Mouse (Mus musculus) heart, postnatal 4 days (tissue): Measurements from ENCODE around the gene Cyp4b1. TPM values are rescaled to one million over a fixed set of nuclear protein-coding genes. Genes with fewer than 3 reads are reported as not detected.

ENCODE experiments used
- total RNA-seq, 2 experiments: library from RNA; stranded (reverse); gene quantifications; 2 replicates each; pipeline ENCODE4 v1.2.3; 2021

The Cyp4b1 gene
- total RNA-seq, 2 experiments from 2014 or later = 9.0 to 10.2 TPM

Other genes with a start within 250 kb of the Cyp4b1 start
- not detected for gene Cyp4a12b, start 236.1 kb downstream of the Cyp4b1 start, total RNA-seq
- gene Cyp4a30b, start 195.1 kb downstream of the Cyp4b1 start, total RNA-seq = not detected
- not detected for gene Cyp4a14, start 151.6 kb downstream of the Cyp4b1 start, total RNA-seq
- under 1 TPM in 1 of 2 experiments, not detected in 1; 0.12 TPM for gene Cyp4a10, start 129.5 kb downstream of the Cyp4b1 start, total RNA-seq
- gene Cyp4a31, start 84.1 kb downstream of the Cyp4b1 start, total RNA-seq = not detected
- gene Cyp4a32, start 46.8 kb downstream of the Cyp4b1 start, total RNA-seq = not detected
- gene Efcab14, start 90.0 kb upstream of the Cyp4b1 start, total RNA-seq = 10 to 100 TPM; 33.4 to 35.2 TPM
- 1 to 10 TPM in 1 of 2 experiments, under 1 TPM in 1; 0.60 to 1.2 TPM for gene Tex38, start 133.3 kb upstream of the Cyp4b1 start, total RNA-seq
- 10 to 100 TPM; 56.1 to 59.3 TPM for gene Atpaf1, start 137.1 kb upstream of the Cyp4b1 start, total RNA-seq
- 1 to 10 TPM; 6.3 to 8.1 TPM for gene Mob3c, start 180.4 kb upstream of the Cyp4b1 start, total RNA-seq
- 10 to 100 TPM; 22.1 to 23.6 TPM for gene Mknk1, start 191.5 kb upstream of the Cyp4b1 start, total RNA-seq
- not detected for gene Kncn, start 236.7 kb upstream of the Cyp4b1 start, total RNA-seq
- not detected for gene 6430628N08Rik, start 242.9 kb upstream of the Cyp4b1 start, total RNA-seq